Mouse (Mus musculus) MEL (cell line): ENCODE results near the gene 1500009C09Rik. TPM values are rescaled to one million over a fixed set of nuclear protein-coding genes. Genes with fewer than 3 reads are reported as not detected.

ENCODE experiments used
- DNase-seq: peaks from one replicate; pipeline ENCODE4 v3.0.0; 2011; ENCODE audit warnings: low read depth, low spot score
- H3K27ac ChIP-seq: 2 replicates; pipeline ENCODE4 v1.5.1; 2012; ENCODE audit warnings: low read depth, mild to moderate bottlenecking, control low read depth, low read length, moderate library complexity; ENCODE audit not compliant: control insufficient read depth
- H3K27me3 ChIP-seq, 2 experiments: fragments of 150-350 bp in 1 of 2; sonication (generic) in 1 of 2; 2 replicates each; pipeline ENCODE4 v1.6.1; 2012; ENCODE audit warnings: low read length in 2 of 2, mild to moderate bottlenecking in 2 of 2, improper control_type of control experiment in 1 of 2, moderate library complexity in 1 of 2; ENCODE audit not compliant: insufficient read depth in 2 of 2, control insufficient read depth in 1 of 2
- H3K36me3 ChIP-seq, 2 experiments: 2 replicates each; pipeline ENCODE4 v1.6.1; 2012 to 2014; ENCODE audit warnings: low read length in 2 of 2, improper control_type of control experiment in 1 of 2, inconsistent platforms in 1 of 2, mild to moderate bottlenecking in 1 of 2; ENCODE audit not compliant: insufficient read depth in 2 of 2, control insufficient read depth in 1 of 2
- H3K4me1 ChIP-seq, 2 experiments: fragments of 150-350 bp in 1 of 2; sonication (generic) in 1 of 2; 2 replicates each; pipeline ENCODE4 v1.6.1; 2012; ENCODE audit warnings: low read length in 2 of 2, improper control_type of control experiment in 1 of 2, mild to moderate bottlenecking in 1 of 2; ENCODE audit not compliant: insufficient read depth in 2 of 2, control insufficient read depth in 1 of 2
- H3K4me3 ChIP-seq, 2 experiments: fragments of 150-350 bp in 1 of 2; sonication (generic) in 1 of 2; 2 replicates each; pipeline ENCODE4 v1.5.1; 2012; ENCODE audit warnings: low read depth in 2 of 2, low read length in 2 of 2, mild to moderate bottlenecking in 2 of 2, moderate library complexity in 2 of 2, control low read depth in 1 of 2, improper control_type of control experiment in 1 of 2; ENCODE audit not compliant: control insufficient read depth in 1 of 2, insufficient read depth in 1 of 2
- H3K79me2 ChIP-seq: 2 replicates; pipeline ENCODE4 v1.6.1; 2012; ENCODE audit warnings: mild to moderate bottlenecking, low read length, moderate library complexity; ENCODE audit not compliant: control insufficient read depth, poor library complexity, insufficient read depth
- H3K9ac ChIP-seq: 2 replicates; pipeline ENCODE4 v1.6.1; 2012; ENCODE audit warnings: low read depth, mild to moderate bottlenecking, control low read depth, low read length, moderate library complexity; ENCODE audit not compliant: control insufficient read depth, poor library complexity, severe bottlenecking
- H3K9me3 ChIP-seq: fragments of 150-350 bp; sonication (generic); replicated peaks from 2 replicates; pipeline ENCODE4 v1.6.1; 2012; ENCODE audit warnings: mild to moderate bottlenecking, low read length, improper control_type of control experiment, moderate library complexity; ENCODE audit not compliant: insufficient read depth
- BHLHE40 ChIP-seq: IDR thresholded peaks from 2 replicates; pipeline ENCODE4 v1.6.1; 2012; ENCODE audit warnings: low read depth, mild to moderate bottlenecking, inconsistent platforms, low read length, improper control_type of control experiment, borderline replicate concordance
- ELF1 ChIP-seq: IDR thresholded peaks from 2 replicates; pipeline ENCODE4 v1.6.1; 2014; ENCODE audit warnings: low read depth, mild to moderate bottlenecking, inconsistent platforms, low read length, improper control_type of control experiment, moderate library complexity
- EP300 ChIP-seq, 2 experiments: IDR thresholded peaks; 2 replicates each; pipeline ENCODE4 v1.6.1; 2011; ENCODE audit warnings: improper control_type of control experiment in 2 of 2, low read length in 2 of 2, low read depth in 1 of 2, mild to moderate bottlenecking in 1 of 2
- HCFC1 ChIP-seq: IDR thresholded peaks from 2 replicates; pipeline ENCODE4 v1.6.1; 2012; ENCODE audit warnings: low read depth, mild to moderate bottlenecking, inconsistent platforms, low read length, improper control_type of control experiment, moderate library complexity
- KAT2A ChIP-seq: conservative IDR thresholded peaks from 2 replicates; pipeline ENCODE4 v1.6.1; 2012; ENCODE audit warnings: low read depth, low read length, improper control_type of control experiment, inconsistent platforms
- MAX ChIP-seq: IDR thresholded peaks from 2 replicates; pipeline ENCODE4 v1.6.1; 2011; ENCODE audit warnings: low read length, improper control_type of control experiment
- MEF2A ChIP-seq: IDR thresholded peaks from 2 replicates; pipeline ENCODE4 v1.6.1; 2014; ENCODE audit warnings: low read depth, mild to moderate bottlenecking, inconsistent platforms, low read length, improper control_type of control experiment; ENCODE audit not compliant: poor library complexity, insufficient replicate concordance, severe bottlenecking; ENCODE audit errors: extremely low read depth
- MYB ChIP-seq: IDR thresholded peaks from 2 replicates; pipeline ENCODE4 v1.6.1; 2011; ENCODE audit warnings: mild to moderate bottlenecking, low read depth, low read length, improper control_type of control experiment
- NELFE ChIP-seq: IDR thresholded peaks from 2 replicates; pipeline ENCODE4 v1.6.1; 2011; ENCODE audit warnings: low read depth, low read length, improper control_type of control experiment
- NRF1 ChIP-seq: IDR thresholded peaks from 2 replicates; pipeline ENCODE4 v1.6.1; 2014; ENCODE audit warnings: low read depth, mild to moderate bottlenecking, inconsistent platforms, low read length, improper control_type of control experiment, moderate library complexity; ENCODE audit not compliant: poor library complexity, insufficient read depth, severe bottlenecking
- SMC3 ChIP-seq: IDR thresholded peaks from 2 replicates; pipeline ENCODE4 v1.6.1; 2011; ENCODE audit warnings: low read depth, low read length, improper control_type of control experiment
- UBTF ChIP-seq: IDR thresholded peaks from 2 replicates; pipeline ENCODE4 v1.6.1; 2012; ENCODE audit warnings: low read depth, mild to moderate bottlenecking, inconsistent platforms, low read length, improper control_type of control experiment, moderate library complexity, borderline replicate concordance; ENCODE audit not compliant: insufficient read depth
- ZC3H11A ChIP-seq: IDR thresholded peaks from 2 replicates; pipeline ENCODE4 v1.6.1; 2012; ENCODE audit warnings: low read depth, mild to moderate bottlenecking, inconsistent platforms, low read length, improper control_type of control experiment
- ZKSCAN1 ChIP-seq: IDR thresholded peaks from 2 replicates; pipeline ENCODE4 v1.6.1; 2012; ENCODE audit warnings: low read depth, mild to moderate bottlenecking, inconsistent platforms, low read length, improper control_type of control experiment, moderate library complexity
- ZMIZ1 ChIP-seq: IDR thresholded peaks from 2 replicates; pipeline ENCODE4 v1.6.1; 2012; ENCODE audit warnings: low read depth, mild to moderate bottlenecking, inconsistent platforms, low read length, improper control_type of control experiment, moderate library complexity
- polyA plus RNA-seq, 2 experiments: library from polyadenylated mRNA; stranded (reverse) in 1 of 2; unstranded in 1 of 2; fragments of >175 nt in 1 of 2; fragments of >200 nt in 1 of 2; gene quantifications; 2 replicates each; pipeline versions ENCODE4 v1.2.1 to v1.2.4; 2012; ENCODE audit warnings: low replicate concordance in 2 of 2, low read depth in 1 of 2; ENCODE audit not compliant: insufficient read length in 2 of 2, insufficient read depth in 1 of 2, missing spikeins in 1 of 2
- total RNA-seq: library from RNA; depleted of rRNA; stranded (reverse); fragments of 300-350 nt; gene quantifications from 2 replicates; pipeline ENCODE4 v1.2.3, GENCODE M21; 2012

1500009C09Rik gene
- total and polyA plus RNA-seq, 3 experiments: not detected

DNA sequence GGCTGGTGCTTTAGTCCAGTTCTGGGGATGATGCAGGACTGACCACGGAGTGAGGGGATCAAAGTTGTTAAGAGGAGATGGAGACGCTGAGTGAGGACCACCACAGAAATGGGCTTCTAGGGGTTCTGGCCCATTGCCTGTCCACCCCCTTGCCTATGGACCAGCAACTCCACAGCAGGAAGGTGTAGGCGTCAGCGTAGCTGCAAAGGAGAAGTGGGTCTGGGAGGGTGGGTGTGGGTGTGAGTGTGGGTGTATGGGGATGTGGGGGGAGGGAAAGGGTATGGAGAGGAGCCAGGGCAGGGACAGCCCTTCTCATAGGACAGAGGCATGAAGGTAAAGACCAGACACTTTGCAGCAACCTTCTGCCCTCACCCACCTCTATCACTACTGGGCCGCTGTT is 26.4 kb upstream of the 1500009C09Rik start:
- no peaks in the 10 kb centered on the region for H3K79me2 ChIP-seq
- H3K9ac ChIP-seq: no peak overlapping the region
- no peaks in the 10 kb centered on the region for H3K27me3 ChIP-seq
- H3K4me3 ChIP-seq: no peak overlapping the region
- DNase-seq: peak; percentile 31
- peaks cover 0 to 7% of the 10 kb centered on the region in 2 experiments; a peak in 2 of 4 replicates for H3K36me3 ChIP-seq
- H3K4me1 ChIP-seq: peaks cover 0 to 36% of the 10 kb centered on the region in 2 experiments; a peak in 3 of 4 replicates
- TF ChIP-seq MAX (no peak), NRF1 (no peak), EP300 (IDR thresholded peaks at IDR 0.05; ENCODE audit: low read depth in 1 of 2, low read length in 2 of 2) (0 out of 4 replicates have a peak, but pooled peaks of 1 of the 2 experiments have one; percentile 25)
- H3K27ac ChIP-seq: no peak overlapping the region
- H3K9me3 ChIP-seq: no peaks in the 10 kb centered on the region

DNA sequence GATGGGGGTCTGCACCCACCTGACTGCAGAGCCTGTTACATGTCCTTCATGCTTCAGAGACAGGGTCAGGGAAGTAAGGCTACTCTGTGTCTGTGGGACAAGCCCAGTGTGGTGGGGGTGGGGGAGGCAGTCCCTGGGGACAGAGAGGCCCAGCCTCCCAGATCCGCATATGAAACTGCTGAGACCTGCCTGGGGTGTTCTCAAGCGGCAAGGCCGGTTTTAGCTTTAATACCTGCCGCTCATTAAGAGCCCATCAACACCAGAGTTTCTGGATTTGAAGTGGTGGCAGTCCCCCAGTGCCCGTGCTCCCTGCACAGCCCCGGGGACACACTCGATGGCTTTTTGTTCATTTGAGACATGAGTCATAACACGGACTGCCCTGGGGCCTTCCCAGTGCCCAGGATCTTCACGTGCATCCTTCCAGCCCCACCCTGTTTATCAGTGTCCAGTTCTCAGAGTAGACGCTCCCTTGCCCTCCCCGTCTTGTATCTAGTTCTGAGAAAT is 22.6 kb upstream of the 1500009C09Rik start:
- H3K9me3 ChIP-seq: no peaks in the 10 kb centered on the region
- H3K79me2 ChIP-seq: no peaks in the 10 kb centered on the region
- no peak overlapping the region for H3K9ac ChIP-seq
- H3K27me3 ChIP-seq: no peaks in the 10 kb centered on the region
- H3K4me1 ChIP-seq: peaks cover 0 to 27% of the 10 kb centered on the region in 2 experiments; a peak in 3 of 4 replicates
- 0 out of 2 replicates have a peak, but pooled peaks have one; percentile 31 for TF ChIP-seq BHLHE40
- TF ChIP-seq ZC3H11A: no peak
- TF ChIP-seq, all 39 proteins: peak for 1
- no peak overlapping the region for H3K4me3 ChIP-seq
- H3K27ac ChIP-seq: no peak overlapping the region
- peaks cover 0 to 7% of the 10 kb centered on the region in 2 experiments; a peak in 2 of 4 replicates for H3K36me3 ChIP-seq
- DNase-seq: no peak

DNA sequence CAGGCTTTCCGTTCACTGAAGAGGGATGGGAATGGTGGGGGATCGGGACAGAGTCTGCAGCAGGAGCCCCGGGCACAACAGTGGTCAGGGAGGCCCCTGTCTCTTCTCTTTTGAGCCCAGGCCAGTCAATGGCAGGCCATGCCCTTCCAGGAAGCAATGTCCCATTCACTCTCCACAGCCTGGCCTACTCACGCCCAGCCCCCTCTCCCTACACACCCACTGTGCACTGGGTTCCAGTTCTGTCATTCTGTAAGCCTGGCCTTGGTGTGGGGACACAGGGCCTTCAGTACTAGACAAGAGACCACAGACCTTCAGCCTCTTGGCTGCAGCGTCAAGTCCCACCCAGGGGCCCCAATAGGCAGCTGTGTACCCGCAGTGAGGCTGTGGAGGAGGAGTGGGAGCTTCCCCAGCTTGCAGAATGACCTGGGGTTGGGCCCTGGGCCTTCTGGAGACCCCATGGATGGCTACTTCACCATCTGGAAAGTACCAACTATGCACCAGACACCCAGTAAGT is 22.0 kb upstream of the 1500009C09Rik start:
- Histone ChIP-seq H3K27ac (no peak overlapping the region), H3K9me3 (no peaks in the 10 kb centered on the region), H3K27me3 (no peaks in the 10 kb centered on the region), H3K4me3 (no peak overlapping the region), H3K4me1 (peaks cover 0 to 23% of the 10 kb centered on the region in 2 experiments; a peak in 3 of 4 replicates), H3K79me2 (no peaks in the 10 kb centered on the region), H3K36me3 (peaks cover 0 to 7% of the 10 kb centered on the region in 2 experiments; a peak in 2 of 4 replicates), H3K9ac (no peak overlapping the region)
- TF ChIP-seq ZMIZ1 (no peak), HCFC1 (no peak), NELFE (no peak), MEF2A (no peak), NRF1 (no peak), SMC3 (no peak), ELF1 (no peak), KAT2A (no peak), UBTF (no peak), ZKSCAN1 (no peak), EP300 (IDR thresholded peaks at IDR 0.05; ENCODE audit: low read depth in 1 of 2, low read length in 2 of 2) (no peak), MYB (no peak)
- DNase-seq: no peak
